Mouse (Mus musculus): ENCODE data around the gene Adora3. TPM values are rescaled to one million over a fixed set of nuclear protein-coding genes. Genes with fewer than 3 reads are reported as not detected.

Adora3 gene
- polyA plus RNA-seq, 1 experiment from 2014 or later: not detected

GRCm38 (mm10) chr3:105900266-105900665 lies 29.6 kb downstream of the Adora3 start:
- Histone ChIP-seq H3K4me3 (ENCODE audit: low read depth, low read length) (no peak overlapping the region), H3K4me2 (ENCODE audit: low read length) (no peak overlapping the region), H3K36me3 (ENCODE audit: control insufficient read depth, insufficient read depth, low read length) (no peaks in the 10 kb centered on the region), H3K9me3 (ENCODE audit: control insufficient read depth, low read length) (no peaks in the 10 kb centered on the region), H3K27me3 (replicated peaks; ENCODE audit: control insufficient read depth, insufficient read depth, low read length) (no peaks in the 10 kb centered on the region), H3K27ac (ENCODE audit: low read depth) (no peak overlapping the region), H3K4me1 (replicated peaks; ENCODE audit: control insufficient read depth, insufficient read depth, low read length) (peaks cover 3% of the 10 kb centered on the region; the same call in 1 of the 2 replicates), H3K9ac (ENCODE audit: low read length) (no peak overlapping the region)
- no peak for ATAC-seq (replicated peaks; ENCODE audit: low FRiP score, low TSS enrichment, low read depth)
- DNase-seq (ENCODE audit: low spot score): no peak
- whole genome bisulfite sequencing: 76% methylated on average over 6 of the region's 6 CpGs

- no peak overlapping the region for H3K4me3 ChIP-seq (ENCODE audit: low read depth, low read length)
- no peaks in the 10 kb centered on the region for H3K4me1 ChIP-seq (replicated peaks; ENCODE audit: control insufficient read depth, insufficient read depth, low read length)
- 86% methylated on average over 3 of the region's 3 CpGs for WGBS
- ATAC-seq (replicated peaks; ENCODE audit: low FRiP score, low TSS enrichment, low read depth) (no peak), DNase-seq (ENCODE audit: low spot score) (peak; percentile 2)
- H3K27me3 ChIP-seq (replicated peaks; ENCODE audit: control insufficient read depth, insufficient read depth, low read length): no peaks in the 10 kb centered on the region
- H3K27ac ChIP-seq (ENCODE audit: low read depth): no peak overlapping the region
- H3K36me3 ChIP-seq (ENCODE audit: control insufficient read depth, insufficient read depth, low read length): no peaks in the 10 kb centered on the region
- H3K4me2 ChIP-seq (ENCODE audit: low read length): no peak overlapping the region
- H3K9ac ChIP-seq (ENCODE audit: low read length): no peak overlapping the region
- no peaks in the 10 kb centered on the region for H3K9me3 ChIP-seq (ENCODE audit: control insufficient read depth, low read length)
Measured at GRCm38 (mm10) chr3:105900716-105901115, 30.1 kb downstream of the Adora3 start.

GRCm38 (mm10) chr3:105901468-105901867 lies 30.8 kb downstream of the Adora3 start:
- no peaks in the 10 kb centered on the region for H3K36me3 ChIP-seq (ENCODE audit: control insufficient read depth, insufficient read depth, low read length)
- H3K27ac ChIP-seq (ENCODE audit: low read depth): no peak overlapping the region
- H3K4me3 ChIP-seq (ENCODE audit: low read depth, low read length): no peak overlapping the region
- no peak overlapping the region for H3K4me2 ChIP-seq (ENCODE audit: low read length)
- H3K4me1 ChIP-seq (replicated peaks; ENCODE audit: control insufficient read depth, insufficient read depth, low read length): no peaks in the 10 kb centered on the region
- ATAC-seq (replicated peaks; ENCODE audit: low FRiP score, low TSS enrichment, low read depth) (no peak), DNase-seq (ENCODE audit: low spot score) (no peak)
- 72% methylated on average over 4 of the region's 4 CpGs for WGBS
- H3K9ac ChIP-seq (ENCODE audit: low read length): no peak overlapping the region
- H3K27me3 ChIP-seq (replicated peaks; ENCODE audit: control insufficient read depth, insufficient read depth, low read length): no peaks in the 10 kb centered on the region
- no peaks in the 10 kb centered on the region for H3K9me3 ChIP-seq (ENCODE audit: control insufficient read depth, low read length)

- WGBS: 71% methylated on average over 4 of the region's 4 CpGs
- H3K27me3 ChIP-seq (replicated peaks; ENCODE audit: control insufficient read depth, insufficient read depth, low read length): no peaks in the 10 kb centered on the region
- H3K36me3 ChIP-seq (ENCODE audit: control insufficient read depth, insufficient read depth, low read length): no peaks in the 10 kb centered on the region
- H3K4me1 ChIP-seq (replicated peaks; ENCODE audit: control insufficient read depth, insufficient read depth, low read length): no peaks in the 10 kb centered on the region
- DNase-seq (ENCODE audit: low spot score) (no peak), ATAC-seq (replicated peaks; ENCODE audit: low FRiP score, low TSS enrichment, low read depth) (no peak)
- H3K4me2 ChIP-seq (ENCODE audit: low read length): no peak overlapping the region
- H3K4me3 ChIP-seq (ENCODE audit: low read depth, low read length): no peak overlapping the region
- no peak overlapping the region for H3K27ac ChIP-seq (ENCODE audit: low read depth)
- H3K9me3 ChIP-seq (ENCODE audit: control insufficient read depth, low read length): no peaks in the 10 kb centered on the region
- H3K9ac ChIP-seq (ENCODE audit: low read length): no peak overlapping the region
Measured at GRCm38 (mm10) chr3:105904213-105904612, 33.6 kb downstream of the Adora3 start.

- Histone ChIP-seq H3K4me1 (replicated peaks; ENCODE audit: control insufficient read depth, insufficient read depth, low read length) (no peaks in the 10 kb centered on the region), H3K27ac (ENCODE audit: low read depth) (no peak overlapping the region), H3K4me2 (ENCODE audit: low read length) (no peak overlapping the region), H3K36me3 (ENCODE audit: control insufficient read depth, insufficient read depth, low read length) (no peaks in the 10 kb centered on the region), H3K4me3 (ENCODE audit: low read depth, low read length) (no peak overlapping the region), H3K9me3 (ENCODE audit: control insufficient read depth, low read length) (no peaks in the 10 kb centered on the region), H3K27me3 (replicated peaks; ENCODE audit: control insufficient read depth, insufficient read depth, low read length) (no peaks in the 10 kb centered on the region), H3K9ac (ENCODE audit: low read length) (no peak overlapping the region)
- no peak for ATAC-seq (replicated peaks; ENCODE audit: low FRiP score, low TSS enrichment, low read depth)
- DNase-seq (ENCODE audit: low spot score): peak; percentile 40
- 94% methylated on average over 9 of the region's 9 CpGs for WGBS
Measured at GRCm38 (mm10) chr3:105904721-105905120, 34.1 kb downstream of the Adora3 start.

GRCm38 (mm10) chr3:105907956-105908655 lies 37.4 kb downstream of the Adora3 start:
- H3K4me1 ChIP-seq (replicated peaks; ENCODE audit: control insufficient read depth, insufficient read depth, low read length): no peaks in the 10 kb centered on the region
- H3K27me3 ChIP-seq (replicated peaks; ENCODE audit: control insufficient read depth, insufficient read depth, low read length): no peaks in the 10 kb centered on the region
- 49% methylated on average over 9 of the region's 9 CpGs for WGBS
- peak; percentile 46 for DNase-seq (ENCODE audit: low spot score)
- H3K36me3 ChIP-seq (ENCODE audit: control insufficient read depth, insufficient read depth, low read length): no peaks in the 10 kb centered on the region
- no peak for ATAC-seq (replicated peaks; ENCODE audit: low FRiP score, low TSS enrichment, low read depth)
- H3K9ac ChIP-seq (ENCODE audit: low read length): no peak overlapping the region
- no peak overlapping the region for H3K4me3 ChIP-seq (ENCODE audit: low read depth, low read length)
- H3K27ac ChIP-seq (ENCODE audit: low read depth): no peak overlapping the region
- no peaks in the 10 kb centered on the region for H3K9me3 ChIP-seq (ENCODE audit: control insufficient read depth, low read length)
- H3K4me2 ChIP-seq (ENCODE audit: low read length): no peak overlapping the region

GRCm38 (mm10) chr3:105908976-105909375 lies 38.3 kb downstream of the Adora3 start:
- no peak overlapping the region for H3K4me3 ChIP-seq (ENCODE audit: low read depth, low read length)
- H3K4me2 ChIP-seq (ENCODE audit: low read length): no peak overlapping the region
- ATAC-seq (replicated peaks; ENCODE audit: low FRiP score, low TSS enrichment, low read depth) (no peak), DNase-seq (ENCODE audit: low spot score) (peak; percentile 32)
- no peaks in the 10 kb centered on the region for H3K36me3 ChIP-seq (ENCODE audit: control insufficient read depth, insufficient read depth, low read length)
- WGBS: 92% methylated on average over 4 of the region's 4 CpGs
- H3K27me3 ChIP-seq (replicated peaks; ENCODE audit: control insufficient read depth, insufficient read depth, low read length): no peaks in the 10 kb centered on the region
- H3K9ac ChIP-seq (ENCODE audit: low read length): no peak overlapping the region
- H3K9me3 ChIP-seq (ENCODE audit: control insufficient read depth, low read length): no peaks in the 10 kb centered on the region
- H3K27ac ChIP-seq (ENCODE audit: low read depth): no peak overlapping the region
- H3K4me1 ChIP-seq (replicated peaks; ENCODE audit: control insufficient read depth, insufficient read depth, low read length): no peaks in the 10 kb centered on the region

- Histone ChIP-seq H3K4me2 (ENCODE audit: low read length) (no peak overlapping the region), H3K27me3 (replicated peaks; ENCODE audit: control insufficient read depth, insufficient read depth, low read length) (no peaks in the 10 kb centered on the region)
- WGBS: 81% methylated on average over 11 of the region's 11 CpGs
Measured at GRCm38 (mm10) chr3:105910519-105911190, 40.0 kb downstream of the Adora3 start.

More at GRCm38 (mm10) chr3:105910519-105911190, 40.0 kb downstream of the Adora3 start:
- H3K9ac ChIP-seq (ENCODE audit: low read length): no peak overlapping the region
- H3K27ac ChIP-seq (ENCODE audit: low read depth): no peak overlapping the region
- DNase-seq (ENCODE audit: low spot score) (no peak), ATAC-seq (replicated peaks; ENCODE audit: low FRiP score, low TSS enrichment, low read depth) (no peak)
- H3K4me3 ChIP-seq (ENCODE audit: low read depth, low read length): no peak overlapping the region
- no peaks in the 10 kb centered on the region for H3K9me3 ChIP-seq (ENCODE audit: control insufficient read depth, low read length)
- no peaks in the 10 kb centered on the region for H3K4me1 ChIP-seq (replicated peaks; ENCODE audit: control insufficient read depth, insufficient read depth, low read length)
- no peaks in the 10 kb centered on the region for H3K36me3 ChIP-seq (ENCODE audit: control insufficient read depth, insufficient read depth, low read length)

Measured in intestine, embryonic 14.5 days (tissue).